Mouse (Mus musculus): ENCODE measurements around the gene Adgrg1.

DNA sequence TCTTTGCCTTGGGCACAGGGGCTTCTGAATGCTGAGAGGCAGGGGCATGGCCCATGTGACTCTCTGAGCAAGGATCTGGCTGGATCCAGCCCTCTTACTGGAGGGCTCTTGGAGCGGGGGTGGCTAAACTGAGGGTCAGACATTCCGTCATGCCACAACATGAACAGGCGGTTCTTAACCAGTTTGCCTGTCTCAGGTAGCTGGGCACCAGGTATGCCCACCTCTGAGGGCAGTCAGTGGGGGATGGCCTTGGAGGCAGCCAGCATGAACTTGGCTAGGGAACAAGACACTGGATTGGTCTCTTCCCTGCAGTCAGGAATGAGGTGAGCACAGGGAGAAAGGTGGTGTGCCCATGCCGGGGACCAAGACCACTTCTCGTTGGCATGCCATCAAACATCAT is 5.6 kb downstream of the Adgrg1 start:
- TF ChIP-seq POLR2A (IDR thresholded peaks at IDR 0.05; ENCODE audit: borderline replicate concordance, extremely low read depth, insufficient read depth, insufficient read length, poor library complexity, severe bottlenecking) = no peak
- TF ChIP-seq CTCF (IDR thresholded peaks at IDR 0.05; ENCODE audit: borderline replicate concordance, extremely low read depth, insufficient read depth, insufficient read length) = no peak

Measured in brain, embryonic 14.5 days (tissue).